Mouse (Mus musculus) limb, embryonic 14.5 days (tissue): ENCODE results near the gene Rapgef4. TPM values are rescaled to one million over a fixed set of nuclear protein-coding genes. Genes with fewer than 3 reads are reported as not detected.

Source experiments
- ATAC-seq: fragments of 200-750 bp; cut with Nextera tagmentation; 2 replicates; pipeline ENCODE4 v1.8.0; 2017; ENCODE audit warnings: low read depth, moderate number of reproducible peaks, moderate TSS enrichment; ENCODE audit not compliant: low FRiP score
- DNase-seq: peaks from one replicate; pipeline ENCODE4 v3.0.0-alpha.2; 2015; ENCODE audit warnings: low spot score
- H3K27ac ChIP-seq: fragments of 300-500 bp; sonication (generic); replicated peaks from 2 replicates; pipeline ENCODE4 v1.5.1; 2014; ENCODE audit warnings: low read depth, mild to moderate bottlenecking, low read length, moderate library complexity, mixed read lengths
- H3K27me3 ChIP-seq: fragments of 300-500 bp; sonication (generic); 2 replicates; pipeline ENCODE4 v1.6.1; 2014; ENCODE audit warnings: low read length, mixed read lengths; ENCODE audit not compliant: control insufficient read depth, insufficient read depth
- H3K36me3 ChIP-seq: fragments of 300-500 bp; sonication (generic); 2 replicates; pipeline ENCODE4 v1.6.1; 2014; ENCODE audit warnings: mild to moderate bottlenecking, low read length, moderate library complexity, mixed read lengths; ENCODE audit not compliant: control insufficient read depth, insufficient read depth
- H3K4me1 ChIP-seq: fragments of 300-500 bp; sonication (generic); 2 replicates; pipeline ENCODE4 v1.6.1; 2014; ENCODE audit warnings: antibody characterized with exemption, low read length, mixed read lengths; ENCODE audit not compliant: control insufficient read depth, insufficient read depth
- H3K4me2 ChIP-seq: fragments of 300-500 bp; sonication (generic); replicated peaks from 2 replicates; pipeline ENCODE4 v1.6.1; 2014; ENCODE audit warnings: low read depth, mild to moderate bottlenecking, low read length, moderate library complexity; ENCODE audit not compliant: severe bottlenecking
- H3K4me3 ChIP-seq: fragments of 300-500 bp; sonication (generic); replicated peaks from 2 replicates; pipeline ENCODE4 v1.5.1; 2014; ENCODE audit warnings: low read length
- H3K9ac ChIP-seq: fragments of 300-500 bp; sonication (generic); 2 replicates; pipeline ENCODE4 v1.6.1; 2014; ENCODE audit warnings: mild to moderate bottlenecking, low read depth, low read length, moderate library complexity; ENCODE audit not compliant: severe bottlenecking
- H3K9me3 ChIP-seq: fragments of 300-500 bp; sonication (generic); 2 replicates; pipeline ENCODE4 v1.6.1; 2016; ENCODE audit warnings: low read length; ENCODE audit not compliant: control insufficient read depth
- POLR2A ChIP-seq: fragments of 200-500 bp; IDR thresholded peaks from 2 replicates; pipeline ENCODE4 v1.8.0; 2012; ENCODE audit warnings: inconsistent platforms, mild to moderate bottlenecking, moderate library complexity, borderline replicate concordance; ENCODE audit not compliant: insufficient read depth, insufficient read length; ENCODE audit errors: extremely low read depth
- WGBS: fragments of 180-500 bp; shearing (Covaris S2); extraction: QIAGEN DNeasy Blood & Tissue Kit; methylation state at CpG from one replicate; pipeline ENCODE4 v1.1.7; 2014; 5-methylcytosine and 5-hydroxymethylcytosine counted together
- polyA plus RNA-seq, 2 experiments: library from polyadenylated mRNA; depleted of rRNA in 1 of 2; stranded (reverse) in 1 of 2; unstranded in 1 of 2; fragments of >200 nt; fragmentation: Nextera tagmentation in 1 of 2; extraction: Ambion mirVana in 1 of 2; gene quantifications; 2 replicates each; pipeline versions ENCODE4 v1.2.1 to v1.2.3; 2012 to 2014

Gene Rapgef4
- polyA plus RNA-seq (2012; rRNA removed) = 2.3 and 4.5 TPM in 2 replicates
- 1.7 and 2.2 TPM in 2 replicates for polyA plus RNA-seq (2014; fragmentation: Nextera tagmentation; extraction: Ambion mirVana)

DNA sequence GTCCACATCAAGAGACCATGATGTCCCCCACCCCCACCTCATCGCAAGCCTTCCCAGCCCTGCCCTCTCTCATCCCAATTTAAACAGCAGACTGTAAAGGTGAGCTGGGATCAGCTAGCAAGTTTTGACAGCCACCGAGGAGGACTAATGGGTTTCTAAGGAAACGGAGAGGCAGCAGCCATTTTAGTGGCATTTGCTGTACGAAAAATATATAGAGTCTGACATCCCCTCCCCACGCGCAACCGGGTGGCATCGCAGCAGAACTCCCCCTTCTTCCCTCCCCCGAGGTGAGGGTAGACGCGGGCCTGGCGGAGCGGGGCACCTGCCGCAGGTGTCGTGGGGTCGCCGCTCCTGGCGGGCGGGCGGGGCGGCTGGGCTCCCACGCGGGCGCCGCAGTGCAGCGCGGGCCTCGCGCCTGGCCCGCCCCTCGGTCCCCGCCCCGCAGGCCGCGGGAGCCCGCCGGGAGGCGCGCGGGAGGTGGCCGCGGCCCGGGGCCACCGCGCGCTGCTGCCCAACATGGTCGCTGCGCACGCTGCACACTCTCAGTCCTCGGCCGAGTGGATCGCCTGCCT is at the start of gene Rapgef4:
Rapgef4 (plus strand) TSS at position 470 of the 572 bp plus-strand sequence.
- DNase-seq (no peak), ATAC-seq (peak; percentile 41; the same call in 1 of the 2 replicates)
- Histone ChIP-seq H3K4me3 (peak within 1 kb of the TSS; percentile 48), H3K27ac (no peak within 1 kb of the TSS), H3K27me3 (peaks cover 17% of the 10 kb centered on the region; the same call in 1 of the 2 replicates), H3K9me3 (no peaks in the 10 kb centered on the region), H3K36me3 (no peaks in the 10 kb centered on the region), H3K4me1 (no peaks in the 10 kb centered on the region; the same call in 1 of the 2 replicates), H3K4me2 (peak within 1 kb of the TSS; percentile 96), H3K9ac (peak within 1 kb of the TSS; percentile 56)
- 6% methylated on average over 36 of the region's 52 CpGs for WGBS
- TF ChIP-seq POLR2A = no peak

DNA sequence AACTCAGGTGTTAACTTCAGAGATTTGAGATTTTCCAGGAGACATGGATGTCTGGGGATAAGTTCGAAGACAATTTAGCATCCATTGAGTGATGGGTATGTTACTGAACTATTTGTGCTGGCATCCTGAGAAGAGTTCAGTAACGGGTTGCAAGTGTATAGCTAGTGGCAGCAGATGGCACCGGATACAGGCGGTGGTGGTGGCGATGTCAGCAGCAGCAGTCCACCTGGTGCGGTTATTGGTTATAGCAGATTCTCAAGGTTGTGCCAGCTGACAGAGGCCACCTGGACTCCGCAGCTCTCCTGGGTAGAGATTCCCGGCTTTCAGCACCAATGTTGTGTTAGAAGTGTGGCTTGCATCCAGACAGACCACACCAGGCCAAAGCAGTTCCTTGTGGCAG is 47.0 kb upstream of the Rapgef4 start:
- no peaks in the 10 kb centered on the region for H3K4me1 ChIP-seq
- H3K36me3 ChIP-seq = no peaks in the 10 kb centered on the region
- ATAC-seq = no peak
- 88% methylated on average over 8 of the region's 8 CpGs for WGBS
- no peak overlapping the region for H3K4me2 ChIP-seq
- H3K27ac ChIP-seq = no peak overlapping the region
- no peak for DNase-seq
- no peaks in the 10 kb centered on the region for H3K9me3 ChIP-seq
- H3K4me3 ChIP-seq = no peak overlapping the region
- no peaks in the 10 kb centered on the region for H3K27me3 ChIP-seq
- no peak overlapping the region for H3K9ac ChIP-seq
- no peak for TF ChIP-seq POLR2A

DNA sequence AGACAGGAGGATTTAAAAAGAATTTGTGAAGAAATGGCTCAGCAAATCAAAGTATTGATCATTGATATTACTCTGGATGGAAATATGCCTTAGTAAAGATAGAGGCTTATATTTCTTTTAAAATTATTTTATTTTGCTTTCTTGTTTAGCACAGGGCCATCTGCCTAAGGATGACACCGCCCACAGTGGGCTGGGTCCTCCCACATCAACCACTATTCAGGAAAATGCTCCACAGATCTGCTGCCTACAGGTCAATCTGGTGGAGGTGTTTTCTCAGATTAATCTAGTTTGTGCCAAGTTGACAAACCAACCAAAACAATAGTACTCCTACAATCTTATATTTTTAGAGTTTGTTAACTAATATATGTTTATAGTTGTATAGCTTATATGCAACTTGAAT is 44.3 kb upstream of the Rapgef4 start:
- H3K9me3 ChIP-seq = no peaks in the 10 kb centered on the region
- no peak overlapping the region for H3K27ac ChIP-seq
- ATAC-seq = no peak
- no peak overlapping the region for H3K9ac ChIP-seq
- H3K4me1 ChIP-seq = no peaks in the 10 kb centered on the region
- TF ChIP-seq POLR2A = no peak
- 87% methylated on average over 1 of the region's 1 CpGs for WGBS
- no peak overlapping the region for H3K4me2 ChIP-seq
- no peaks in the 10 kb centered on the region for H3K36me3 ChIP-seq
- no peak for DNase-seq
- H3K4me3 ChIP-seq = no peak overlapping the region
- no peaks in the 10 kb centered on the region for H3K27me3 ChIP-seq

DNA sequence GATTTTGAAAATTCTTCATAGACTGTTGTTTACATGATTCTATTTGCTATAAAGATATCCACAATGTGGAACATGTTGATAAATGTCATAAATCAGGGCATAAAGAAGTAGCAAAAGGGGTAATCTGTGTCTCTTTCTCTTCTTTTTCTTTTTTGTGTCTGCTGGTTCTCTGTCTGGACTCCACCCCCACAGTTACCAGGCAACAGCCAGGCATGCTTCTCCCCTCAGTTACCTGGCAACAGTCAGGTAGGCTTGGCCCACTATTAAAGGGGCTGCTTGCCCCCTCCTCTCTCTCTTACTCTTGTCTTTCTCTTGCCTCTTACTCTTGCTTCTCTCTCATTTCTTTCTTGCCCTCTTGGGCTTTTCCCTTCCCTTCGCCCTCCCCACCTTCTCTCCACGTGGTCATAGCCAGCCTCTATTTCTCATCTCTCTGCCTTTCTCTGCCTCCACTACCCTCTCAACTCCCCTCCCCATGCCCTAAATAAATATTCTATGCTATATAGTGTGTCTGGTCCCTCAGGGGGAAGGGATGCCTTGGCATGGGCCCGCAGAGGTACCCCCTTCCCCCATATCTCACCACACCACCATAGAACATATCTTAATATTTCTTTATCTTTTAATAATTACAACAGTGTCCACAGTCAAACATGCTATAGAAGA is 43.3 kb upstream of the Rapgef4 start:
- Histone ChIP-seq H3K4me1 (no peaks in the 10 kb centered on the region), H3K4me3 (no peak overlapping the region), H3K9me3 (no peaks in the 10 kb centered on the region), H3K36me3 (no peaks in the 10 kb centered on the region), H3K9ac (no peak overlapping the region), H3K4me2 (no peak overlapping the region), H3K27ac (no peak overlapping the region), H3K27me3 (no peaks in the 10 kb centered on the region)
- TF ChIP-seq POLR2A = no peak
- WGBS = 84% methylated on average over 3 of the region's 3 CpGs
- DNase-seq (no peak), ATAC-seq (no peak)

DNA sequence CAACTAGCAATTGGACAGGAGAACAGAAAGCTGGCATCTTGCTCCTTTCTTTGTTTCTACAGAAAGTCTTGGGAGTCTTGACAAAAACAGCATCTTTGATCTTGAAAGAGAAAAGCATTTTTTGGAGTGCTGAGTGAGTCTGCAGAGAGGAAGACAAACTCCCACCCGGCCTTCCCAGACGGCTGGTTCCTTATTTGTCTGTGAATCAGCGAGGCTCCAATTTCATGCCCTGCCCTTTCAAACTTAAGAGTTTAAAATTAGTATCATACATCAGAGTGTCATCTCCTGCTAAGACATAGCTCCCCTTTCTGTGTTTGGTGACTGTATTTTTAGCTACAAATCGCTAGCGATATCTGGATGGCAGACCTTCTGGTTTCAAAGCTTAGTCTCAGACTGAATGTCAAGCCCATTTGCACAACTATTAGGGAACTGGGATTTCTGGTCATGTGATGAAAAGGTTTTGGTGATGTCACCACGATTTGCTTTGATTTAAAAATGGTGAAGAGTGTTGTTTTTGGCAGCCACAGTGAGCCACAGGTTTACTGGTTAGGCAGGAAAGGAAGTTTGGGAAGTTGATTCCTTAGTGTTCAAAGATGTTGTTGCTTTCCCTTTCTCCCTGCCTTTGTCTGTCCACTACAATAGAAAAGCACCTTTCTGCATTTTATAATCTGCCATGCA is 42.2 kb upstream of the Rapgef4 start:
- no peaks in the 10 kb centered on the region for H3K9me3 ChIP-seq
- no peaks in the 10 kb centered on the region for H3K27me3 ChIP-seq
- H3K4me3 ChIP-seq = no peak overlapping the region
- no peak overlapping the region for H3K9ac ChIP-seq
- H3K4me1 ChIP-seq = no peaks in the 10 kb centered on the region
- no peaks in the 10 kb centered on the region for H3K36me3 ChIP-seq
- WGBS = 52% methylated on average over 6 of the region's 6 CpGs
- TF ChIP-seq POLR2A = no peak
- no peak overlapping the region for H3K27ac ChIP-seq
- ATAC-seq = no peak
- no peak for DNase-seq
- H3K4me2 ChIP-seq = no peak overlapping the region
